Mouse (Mus musculus) testis, adult 2 months (tissue): Measurements from ENCODE around the gene Ube2l6. TPM values are rescaled to one million over a fixed set of nuclear protein-coding genes. Genes with fewer than 3 reads are reported as not detected.

ENCODE experiments used
- H3K27ac ChIP-seq: fragments of 200-500 bp; 2 replicates; pipeline ENCODE4 v1.5.1; 2012; ENCODE audit warnings: low read depth, low read length; ENCODE audit not compliant: control insufficient read depth, insufficient read depth
- H3K27me3 ChIP-seq: fragments of 200-500 bp; 2 replicates; pipeline ENCODE4 v1.6.1; 2012; ENCODE audit warnings: mild to moderate bottlenecking, low read length, moderate library complexity; ENCODE audit not compliant: control insufficient read depth, insufficient read depth
- H3K36me3 ChIP-seq: fragments of 200-500 bp; 2 replicates; pipeline ENCODE4 v1.6.1; 2012; ENCODE audit warnings: mild to moderate bottlenecking, low read length; ENCODE audit not compliant: control insufficient read depth, insufficient read depth
- H3K4me1 ChIP-seq: fragments of 200-500 bp; 2 replicates; pipeline ENCODE4 v1.6.1; 2012; ENCODE audit warnings: low read length; ENCODE audit not compliant: control insufficient read depth, insufficient read depth
- H3K4me3 ChIP-seq: fragments of 200-500 bp; 2 replicates; pipeline ENCODE4 v1.5.1; 2012; ENCODE audit warnings: low read depth, mild to moderate bottlenecking, low read length, moderate library complexity, mixed read lengths; ENCODE audit not compliant: control insufficient read depth
- CTCF ChIP-seq: fragments of 200-500 bp; IDR thresholded peaks from 2 replicates; pipeline ENCODE4 v1.5.1; 2012; ENCODE audit warnings: low read depth, mild to moderate bottlenecking, inconsistent platforms, low read length, moderate library complexity; ENCODE audit not compliant: control insufficient read depth, insufficient read depth, insufficient replicate concordance
- POLR2A ChIP-seq: fragments of 200-500 bp; IDR thresholded peaks from 2 replicates; pipeline ENCODE4 v1.6.1; 2012; ENCODE audit warnings: low read depth, mild to moderate bottlenecking, inconsistent platforms, low read length, moderate library complexity; ENCODE audit not compliant: control insufficient read depth
- polyA plus RNA-seq: library from polyadenylated mRNA; depleted of rRNA; stranded (reverse); fragments of >200 nt; gene quantifications from 2 replicates; pipeline ENCODE4 v1.2.3, GENCODE M21; 2012

Ube2l6 gene
- polyA plus RNA-seq, 1 experiment: 2.2 TPM

GRCm38 (mm10) chr2:84806546-84806945 is 7.9 kb downstream of the Ube2l6 start:
- TF ChIP-seq CTCF: no peak
- TF ChIP-seq POLR2A: no peak
- Histone ChIP-seq H3K27ac (no peak overlapping the region), H3K4me1 (peaks cover 6% of the 10 kb centered on the region), H3K27me3 (no peaks in the 10 kb centered on the region), H3K4me3 (no peak overlapping the region), H3K36me3 (no peaks in the 10 kb centered on the region)

GRCm38 (mm10) chr2:84809330-84809729 is 10.7 kb downstream of the Ube2l6 start:
- Histone ChIP-seq H3K4me3 (no peak overlapping the region), H3K27me3 (no peaks in the 10 kb centered on the region), H3K36me3 (no peaks in the 10 kb centered on the region), H3K4me1 (peaks cover 10% of the 10 kb centered on the region), H3K27ac (no peak overlapping the region)
- TF ChIP-seq POLR2A (no peak), CTCF (no peak)

GRCm38 (mm10) chr2:84810526-84810885 is 11.9 kb downstream of the Ube2l6 start:
- H3K4me3 ChIP-seq: no peak overlapping the region
- no peaks in the 10 kb centered on the region for H3K36me3 ChIP-seq
- H3K27me3 ChIP-seq: no peaks in the 10 kb centered on the region; the same call in 1 of the 2 replicates
- no peak overlapping the region for H3K27ac ChIP-seq
- TF ChIP-seq CTCF (no peak), POLR2A (no peak)
- peaks cover 10% of the 10 kb centered on the region for H3K4me1 ChIP-seq

- peak overlapping the region; percentile 44 for H3K4me3 ChIP-seq
- H3K36me3 ChIP-seq: no peaks in the 10 kb centered on the region
- no peak overlapping the region for H3K27ac ChIP-seq
- TF ChIP-seq CTCF (peak; percentile 83; the same call in 1 of the 2 replicates), POLR2A (no peak)
- H3K27me3 ChIP-seq: no peaks in the 10 kb centered on the region; the same call in 1 of the 2 replicates
- peaks cover 10% of the 10 kb centered on the region for H3K4me1 ChIP-seq
Observed at GRCm38 (mm10) chr2:84810886-84811577, 12.4 kb downstream of the Ube2l6 start.

GRCm38 (mm10) chr2:84811880-84812279 is 13.3 kb downstream of the Ube2l6 start:
- no peaks in the 10 kb centered on the region; the same call in 1 of the 2 replicates for H3K27me3 ChIP-seq
- TF ChIP-seq CTCF (no peak), POLR2A (no peak)
- peaks cover 10% of the 10 kb centered on the region for H3K4me1 ChIP-seq
- H3K36me3 ChIP-seq: no peaks in the 10 kb centered on the region
- no peak overlapping the region for H3K4me3 ChIP-seq
- H3K27ac ChIP-seq: no peak overlapping the region

GRCm38 (mm10) chr2:84812676-84813075 is 14.0 kb downstream of the Ube2l6 start:
- peaks cover 10% of the 10 kb centered on the region for H3K4me1 ChIP-seq
- no peaks in the 10 kb centered on the region; the same call in 1 of the 2 replicates for H3K27me3 ChIP-seq
- H3K4me3 ChIP-seq: no peak overlapping the region
- TF ChIP-seq POLR2A (no peak), CTCF (no peak)
- no peak overlapping the region for H3K27ac ChIP-seq
- H3K36me3 ChIP-seq: no peaks in the 10 kb centered on the region

- no peak overlapping the region for H3K27ac ChIP-seq
- no peak overlapping the region for H3K4me3 ChIP-seq
- no peak for TF ChIP-seq POLR2A
- TF ChIP-seq CTCF: no peak
- H3K4me1 ChIP-seq: peaks cover 7% of the 10 kb centered on the region
- no peaks in the 10 kb centered on the region for H3K36me3 ChIP-seq
- H3K27me3 ChIP-seq: no peaks in the 10 kb centered on the region; the same call in 1 of the 2 replicates
Observed at GRCm38 (mm10) chr2:84819861-84820260, 21.2 kb downstream of the Ube2l6 start.

- H3K27ac ChIP-seq: no peak within 1 kb of the TSS
- TF ChIP-seq POLR2A (no peak), CTCF (no peak)
- peaks cover 11% of the 10 kb centered on the region for H3K4me1 ChIP-seq
- no peak within 1 kb of the TSS for H3K4me3 ChIP-seq
- H3K27me3 ChIP-seq: no peaks in the 10 kb centered on the region
- H3K36me3 ChIP-seq: no peaks in the 10 kb centered on the region
Observed at GRCm38 (mm10) chr2:84822552-84822951, 23.9 kb downstream of the Ube2l6 start, which contains the start of gene Smtnl1. Gene Smtnl1 (minus strand): TSS chr2:84822652.
